Mouse (Mus musculus): ENCODE results near the gene Zfp566.
"Not testable (repeated sequence)": the region's sequence is repeated elsewhere in the genome, so short reads cannot be mapped to it uniquely, and the experiment has no call there.

Gene Zfp566

DNA sequence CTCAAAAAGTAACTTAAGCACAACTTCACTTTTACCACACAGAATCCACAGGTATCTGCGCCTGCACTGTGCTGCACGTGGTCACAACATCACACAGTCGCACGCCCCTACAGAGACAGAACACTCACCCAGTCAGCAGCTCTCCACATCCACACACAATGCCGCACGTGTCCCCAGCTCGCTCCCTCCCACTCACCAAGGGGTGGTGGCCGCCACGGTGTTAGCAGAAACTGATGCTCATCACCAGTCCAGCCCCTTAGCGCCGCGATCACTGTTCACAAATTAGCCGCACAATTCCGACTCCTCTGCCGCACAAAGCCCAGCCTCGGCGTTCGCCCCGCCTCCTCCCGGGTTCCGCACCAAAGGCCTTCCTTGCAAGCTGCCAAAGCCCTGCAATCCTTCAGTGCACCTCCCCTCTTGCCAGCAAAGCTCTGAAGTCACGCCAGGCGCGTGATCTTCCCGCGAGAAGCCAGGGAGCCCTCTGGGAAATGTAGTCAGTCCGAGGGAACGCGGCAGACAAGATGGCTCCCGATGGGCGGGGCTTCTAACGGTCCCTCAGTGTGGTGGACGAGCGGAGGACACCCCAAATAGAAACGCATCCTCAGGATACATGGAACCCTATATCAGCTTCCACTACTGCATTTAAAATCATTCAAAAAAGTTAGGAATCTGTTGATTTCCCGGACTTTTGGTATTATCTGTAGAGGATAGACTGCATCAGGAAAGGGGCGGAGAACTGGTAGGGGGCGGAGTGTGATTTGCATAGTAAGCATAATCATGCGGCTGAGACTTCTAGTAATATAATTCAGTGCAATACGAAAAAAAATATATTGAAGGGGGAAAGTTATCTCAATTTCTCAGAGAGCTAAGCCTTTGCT, at the start of gene Zfp566, which contains the start of gene Gm26920:
Gene Zfp566, minus strand, starts transcription at position 436 of the 878 bp plus-strand sequence.
Gene Gm26920, minus strand, starts transcription at position 319 of the 878 bp plus-strand sequence.
- in situ Hi-C loops (cut with MboI) = no loop called here

DNA sequence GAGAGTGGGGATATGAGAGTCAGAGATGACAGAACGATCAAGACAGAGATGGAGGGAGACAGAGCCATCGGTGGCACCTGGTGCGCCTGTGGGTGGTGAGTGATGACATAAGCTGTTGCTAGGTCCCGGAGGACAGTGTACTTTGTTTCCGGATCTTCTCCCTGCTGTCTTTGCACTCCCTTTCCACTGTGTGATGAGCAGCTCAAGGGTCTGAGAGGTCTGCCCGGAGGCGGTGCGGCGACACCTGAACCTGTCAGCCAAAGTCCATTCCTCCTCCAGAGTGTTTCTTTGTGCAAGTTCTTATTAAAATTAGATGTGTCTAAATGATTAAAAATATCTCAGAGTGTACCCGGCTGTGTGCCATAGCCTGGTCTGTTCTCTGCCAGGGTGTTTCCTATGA, 46.5 kb upstream of the Zfp566 start:
- in situ Hi-C loops (cut with MboI) = no loop called here

DNA sequence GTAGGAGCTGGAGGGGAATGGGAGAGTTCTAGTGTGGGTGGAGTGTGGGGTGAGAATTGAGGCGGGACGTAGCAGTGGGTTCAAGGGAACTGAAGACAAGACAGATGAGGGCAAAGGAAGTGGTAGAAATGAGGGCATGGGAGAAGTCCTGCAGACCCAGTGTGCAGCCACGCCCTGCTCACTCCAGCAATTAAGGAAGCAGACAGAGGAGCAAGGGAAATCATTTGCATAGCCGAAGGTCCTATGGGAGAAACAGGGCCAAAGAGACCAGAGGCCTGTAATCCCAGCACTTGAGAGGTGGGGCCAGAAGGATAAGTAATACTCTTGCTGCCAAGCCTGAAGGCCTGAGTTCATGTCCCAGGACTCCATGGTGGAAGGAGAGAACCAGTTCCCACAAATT, 42.1 kb upstream of the Zfp566 start:
- in situ Hi-C loops (cut with MboI) = no loop called here

DNA sequence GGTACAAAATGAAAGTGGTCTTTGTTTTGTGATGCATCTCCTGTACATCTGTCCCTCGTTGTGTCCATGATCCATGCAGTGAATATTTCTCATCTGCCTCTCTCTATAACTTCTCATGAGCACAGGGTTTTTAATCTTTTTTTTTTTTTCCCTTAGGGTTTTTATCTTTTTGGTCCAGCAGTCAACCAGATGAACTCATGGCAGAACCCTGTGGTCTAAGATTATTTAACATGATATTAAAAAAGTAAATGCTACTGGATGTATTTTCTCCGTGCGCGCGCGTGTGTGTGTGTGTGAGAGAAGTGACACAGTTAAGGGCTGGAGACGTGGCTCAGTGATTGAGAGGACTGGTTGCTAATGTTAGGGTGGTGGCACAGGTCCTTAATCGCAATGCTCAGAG, 39.6 kb upstream of the Zfp566 start:
- in situ Hi-C loops (cut with MboI) = no loop called here

DNA sequence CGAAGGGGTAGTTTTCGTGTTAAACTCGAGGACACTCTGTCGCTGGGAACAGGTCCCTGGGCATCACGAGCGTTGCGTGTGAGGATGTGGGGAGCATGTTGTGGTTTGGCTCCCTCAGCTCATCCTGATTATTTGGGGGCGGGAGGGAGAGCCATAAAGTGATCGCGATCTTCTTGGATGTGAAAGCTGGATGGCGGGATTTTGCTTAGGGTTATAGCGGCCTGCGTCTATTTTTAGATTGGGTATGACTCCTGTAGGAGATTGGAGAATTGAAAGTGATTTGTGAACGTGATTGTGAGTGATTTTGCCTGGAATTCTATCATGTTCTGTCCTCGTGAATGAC, 31.8 kb upstream of the Zfp566 start:
- in situ Hi-C loops (cut with MboI) = no loop called here

DNA sequence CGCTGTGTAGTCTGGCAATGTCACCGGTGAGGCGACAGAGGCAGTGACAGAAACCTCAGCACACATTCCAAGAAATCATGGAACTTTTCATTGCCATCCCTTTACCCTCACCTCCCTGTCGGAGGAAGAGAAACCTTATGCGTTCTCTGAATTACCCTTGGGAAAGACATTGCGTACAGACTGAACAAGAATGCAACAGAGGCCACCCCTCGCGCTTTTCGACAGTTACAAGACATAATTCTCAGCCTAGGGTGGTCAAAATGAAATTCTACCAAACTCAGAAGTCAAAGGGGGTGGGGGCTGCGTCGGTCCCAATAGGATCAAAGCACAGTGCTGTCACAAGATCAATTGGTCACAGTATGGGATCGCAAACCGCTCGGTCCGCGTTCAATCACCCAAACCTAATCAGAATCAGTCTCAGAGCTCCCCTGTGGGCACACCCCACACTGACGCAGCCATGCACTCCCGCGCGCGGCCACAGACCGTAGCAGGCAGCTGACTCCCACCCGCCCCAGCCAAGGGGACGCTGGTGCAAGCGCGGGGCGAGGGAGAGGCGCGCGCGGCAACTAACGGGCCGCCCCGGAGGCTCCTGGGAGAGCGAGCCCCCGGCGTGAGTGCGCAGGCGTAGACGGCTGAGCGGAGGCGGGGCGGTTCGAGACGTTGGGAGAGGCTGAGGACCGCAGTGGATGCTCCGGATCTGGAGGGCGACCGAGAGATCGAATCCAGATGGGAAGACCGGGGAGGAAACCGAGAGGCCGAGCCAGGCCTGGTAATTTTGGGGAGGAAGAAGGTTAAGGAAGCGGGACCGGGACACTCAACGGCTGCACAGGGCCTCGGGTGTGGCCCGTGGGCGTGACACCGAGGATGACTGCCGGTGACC, 31.2 kb upstream of the Zfp566 start, which contains the start of gene Zfp382:
Gene Zfp382, plus strand, starts transcription at position 635 of the 880 bp plus-strand sequence.
- in situ Hi-C loops (cut with MboI) = no loop called here

DNA sequence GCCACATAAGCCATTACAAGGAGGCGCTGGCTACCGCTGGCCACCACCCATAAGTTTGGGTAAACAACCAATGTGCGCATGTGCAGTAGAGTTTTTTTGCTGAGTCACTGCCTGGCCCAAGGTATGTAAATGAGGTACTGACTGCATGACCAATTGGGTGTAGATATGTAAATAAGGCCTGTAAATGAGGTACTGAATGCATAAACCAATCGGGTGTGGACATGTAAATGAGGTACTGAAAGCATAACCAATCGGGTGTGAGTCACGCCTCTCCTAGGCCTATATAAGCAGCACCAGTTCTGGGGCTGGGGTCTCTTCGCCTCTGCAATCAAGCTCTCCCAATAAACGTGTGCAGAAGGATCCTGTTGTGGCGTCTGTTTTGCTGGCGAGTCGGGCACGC, 27.6 kb upstream of the Zfp566 start:
- in situ Hi-C loops (cut with MboI) = not testable (repeated sequence)

DNA sequence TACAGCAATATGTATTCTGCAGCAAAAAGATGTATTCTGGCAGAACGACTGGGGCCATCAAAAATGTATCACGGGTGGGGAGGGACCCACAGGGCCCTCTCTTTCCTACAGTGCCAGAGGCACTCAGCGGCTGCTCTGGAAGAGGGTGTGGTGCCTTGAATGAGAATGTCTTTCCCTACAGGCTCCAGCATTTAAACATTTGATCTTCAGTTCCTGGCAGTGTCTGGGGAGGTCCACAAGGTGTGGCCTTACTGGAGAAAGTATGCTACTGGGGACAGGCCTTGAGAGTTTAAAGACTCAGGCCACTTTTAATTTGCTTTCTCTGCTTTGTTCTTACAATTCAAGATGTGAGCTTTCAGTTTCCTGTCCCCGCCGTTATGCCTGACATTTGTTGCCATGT, 25.7 kb upstream of the Zfp566 start:
- in situ Hi-C loops (cut with MboI) = no loop called here

DNA sequence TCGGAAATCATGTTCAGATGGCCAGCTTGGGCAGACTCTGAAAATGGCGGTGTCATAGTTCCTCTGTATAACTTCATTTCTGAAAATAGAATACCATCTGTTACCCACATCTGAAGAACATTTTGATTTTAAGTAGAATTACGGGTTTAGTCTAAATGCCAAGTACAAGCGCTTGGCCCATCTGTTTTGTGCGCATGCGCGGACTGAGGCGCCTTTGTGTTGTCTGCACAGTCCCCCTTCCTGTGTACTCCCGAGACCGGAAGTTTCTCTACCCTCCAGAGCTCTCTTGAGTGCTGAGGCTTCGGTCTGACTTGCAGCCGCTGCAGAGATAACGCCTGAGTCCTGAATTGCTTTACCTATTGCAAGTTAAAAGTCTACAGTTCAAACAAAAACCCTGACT, 9.0 kb upstream of the Zfp566 start:
- in situ Hi-C loops (cut with MboI) = no loop called here

DNA sequence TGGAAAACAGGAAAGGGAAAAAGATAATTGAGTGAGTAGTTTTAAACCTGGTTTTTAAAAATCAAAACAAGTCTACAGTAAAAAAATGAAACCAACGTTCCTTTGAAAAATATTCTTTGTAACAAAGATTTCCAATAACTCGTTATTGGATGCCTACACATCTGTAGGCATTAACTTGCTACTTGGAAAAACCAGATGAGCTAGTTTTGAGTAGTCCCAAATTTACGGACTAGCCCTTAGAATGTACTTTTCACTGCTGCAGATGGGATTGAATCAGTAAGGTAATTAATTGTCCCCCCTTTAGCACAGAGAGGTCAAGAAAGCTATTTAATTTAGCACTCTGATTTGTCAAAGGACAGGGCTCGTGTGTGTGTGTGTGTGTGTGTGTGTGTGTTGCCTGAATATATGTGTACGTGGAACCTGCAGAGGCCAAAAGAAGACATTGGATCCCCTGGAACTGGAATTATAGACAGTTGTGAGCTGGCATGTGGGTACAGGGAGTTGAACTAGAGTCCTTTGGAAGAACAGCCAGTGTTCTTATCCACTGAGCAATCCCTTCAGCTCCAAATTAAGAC, 5.3 kb upstream of the Zfp566 start:
- in situ Hi-C loops (cut with MboI) = no loop called here

DNA sequence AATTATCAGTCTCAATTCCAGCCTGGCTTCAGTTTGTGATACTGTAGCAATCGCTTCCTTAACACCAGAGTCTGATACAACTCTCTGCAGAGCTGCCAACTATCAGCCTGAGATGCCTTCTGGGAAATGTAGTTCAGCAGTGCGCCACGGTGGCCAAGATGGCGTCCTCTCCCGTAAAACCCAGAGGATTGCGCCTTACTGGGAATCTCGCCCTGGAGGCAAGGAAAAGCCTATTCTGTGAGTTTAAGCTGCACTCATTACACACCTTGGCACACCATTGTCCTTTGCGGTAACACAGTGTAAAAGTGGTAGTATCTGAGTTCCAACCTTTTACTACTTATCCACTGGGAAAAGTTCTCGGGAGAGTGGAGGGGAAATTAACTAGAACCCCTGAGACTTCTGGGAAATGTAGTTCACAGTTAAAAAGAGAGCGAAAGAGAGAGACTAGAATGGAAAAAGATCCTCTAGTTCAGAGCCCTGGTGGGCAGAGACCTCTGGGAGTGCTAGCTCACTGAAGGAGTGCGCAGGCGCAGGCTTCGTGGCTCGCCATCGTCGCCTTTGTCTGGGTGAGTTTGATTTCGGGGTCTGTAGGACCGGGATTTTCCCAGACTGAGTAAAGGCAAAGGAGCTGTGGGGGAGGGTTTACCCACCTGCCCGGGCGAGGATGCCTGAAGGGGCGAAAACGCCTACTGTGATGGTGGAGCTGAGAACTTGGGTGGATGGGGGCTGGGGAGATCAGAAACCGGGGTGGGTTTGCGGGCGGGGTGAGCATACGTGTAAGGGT, 4.5 kb upstream of the Zfp566 start, which contains the start of gene Zfp260:
Gene Zfp260, plus strand, starts transcription at position 132 of the 784 bp plus-strand sequence.
- in situ Hi-C loops (cut with MboI) = no loop called here

DNA sequence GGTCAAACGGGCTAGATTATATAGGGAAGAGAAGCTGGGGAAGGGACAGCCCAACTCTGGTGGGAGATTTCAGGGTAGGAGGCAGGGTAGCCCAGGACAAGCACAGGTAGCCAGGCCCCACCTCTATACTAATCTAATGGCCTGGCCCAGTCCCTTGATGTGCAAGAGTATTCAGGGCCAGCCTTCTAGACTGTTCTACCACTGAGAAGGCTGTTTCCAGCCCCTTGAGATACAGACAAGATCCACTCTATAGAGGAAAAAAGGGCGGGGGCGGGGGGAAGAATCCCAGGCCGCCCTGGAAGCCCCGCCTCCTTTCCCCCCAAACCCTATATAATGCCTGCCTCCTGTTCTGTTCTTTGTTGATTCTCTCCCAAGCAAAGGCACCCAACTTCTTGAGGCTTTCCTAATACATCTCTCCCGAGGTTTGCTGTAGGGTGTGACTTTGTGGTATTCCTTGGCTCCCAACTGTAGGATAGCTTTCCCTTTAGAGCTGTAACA, 3.6 kb upstream of the Zfp566 start:
- in situ Hi-C loops (cut with MboI) = no loop called here

DNA sequence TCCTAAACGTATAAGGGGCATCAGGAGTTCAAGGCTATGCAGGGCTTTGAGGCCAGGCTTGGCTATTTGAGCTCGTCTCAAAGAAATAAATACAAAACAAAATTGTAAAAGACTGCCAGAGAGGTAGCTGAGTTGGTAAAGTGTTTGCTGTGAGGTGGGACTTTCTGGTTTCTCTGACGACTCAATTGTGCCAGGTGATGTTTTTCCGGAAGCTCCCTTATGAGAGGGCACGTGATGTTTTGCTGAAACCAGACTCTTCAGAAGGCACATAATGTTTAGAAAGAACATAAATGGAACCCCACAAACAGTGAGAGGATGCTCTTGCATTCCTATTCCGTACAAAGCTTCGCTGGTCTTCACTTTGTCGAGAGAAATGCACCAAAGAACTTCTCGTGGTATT, 2.3 kb upstream of the Zfp566 start:
- in situ Hi-C loops (cut with MboI) = no loop called here

DNA sequence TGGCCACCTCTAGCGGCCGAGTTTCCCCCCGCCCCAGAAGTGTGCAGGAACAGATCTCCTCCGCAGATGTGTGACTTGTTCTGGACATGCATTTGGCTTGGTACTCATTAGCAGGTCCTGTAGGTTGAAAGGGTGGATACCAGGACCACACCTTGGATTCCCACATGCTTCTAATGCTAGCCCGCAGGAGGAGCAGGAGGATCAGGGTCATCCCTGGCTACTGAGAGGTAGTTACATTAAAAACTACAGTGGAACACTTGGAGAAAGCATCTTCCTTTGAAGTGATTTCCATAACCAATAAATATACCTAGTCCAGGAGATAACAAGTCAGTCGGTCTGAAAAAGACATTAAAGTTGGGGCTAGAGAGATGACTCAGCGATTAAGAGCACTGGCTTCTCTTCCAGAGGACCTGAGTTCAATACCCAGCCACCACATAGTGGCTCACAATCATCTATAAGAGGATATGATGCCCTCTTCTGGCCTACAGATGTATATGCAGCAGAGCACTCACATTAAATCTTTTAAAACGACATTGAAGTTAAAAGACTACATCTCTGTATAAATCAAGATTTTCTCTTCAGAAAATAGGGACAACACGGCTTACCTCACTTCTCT, 751 bp upstream of the Zfp566 start:
- in situ Hi-C loops (cut with MboI) = no loop called here

DNA sequence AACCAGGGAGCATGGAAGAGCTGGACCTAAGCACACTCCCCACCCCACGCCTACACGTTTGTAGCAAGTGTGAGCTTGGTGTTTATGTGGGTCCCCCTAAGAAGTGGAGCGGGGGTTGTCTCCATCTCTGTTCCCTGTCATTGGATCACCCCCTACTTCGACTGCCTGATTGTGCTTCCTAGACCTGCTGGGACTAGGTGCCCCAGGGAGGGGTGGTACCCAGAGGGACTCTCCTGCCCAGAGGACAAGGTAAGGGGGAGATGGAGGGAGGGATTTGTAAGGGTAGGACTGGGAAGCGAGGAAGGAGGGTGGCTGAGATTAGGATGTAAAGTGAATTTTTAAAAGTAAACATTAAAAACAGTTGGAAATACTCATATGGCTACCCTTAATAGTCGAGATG, 922 bp downstream of the Zfp566 start:
- in situ Hi-C loops (cut with MboI) = no loop called here

DNA sequence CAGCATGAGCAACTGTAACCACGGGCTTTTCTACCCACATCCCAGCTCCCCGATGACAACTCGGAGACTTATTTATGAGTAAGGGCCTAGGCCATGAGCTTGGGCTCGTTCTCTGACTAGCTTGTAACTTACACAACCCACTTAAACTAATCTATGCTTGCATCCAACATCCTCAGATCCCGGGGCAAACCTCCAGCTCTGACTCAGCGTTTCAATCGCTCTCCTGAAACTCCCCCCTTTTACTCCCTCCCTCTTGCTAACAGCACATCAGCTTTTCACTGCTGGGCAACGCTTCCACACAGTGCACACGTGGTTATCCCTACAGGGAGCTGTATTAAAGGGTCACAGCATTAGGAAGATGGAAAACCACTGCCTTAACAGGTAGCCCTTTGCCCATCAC, 3.8 kb downstream of the Zfp566 start:
- in situ Hi-C loops (cut with MboI) = no loop called here

DNA sequence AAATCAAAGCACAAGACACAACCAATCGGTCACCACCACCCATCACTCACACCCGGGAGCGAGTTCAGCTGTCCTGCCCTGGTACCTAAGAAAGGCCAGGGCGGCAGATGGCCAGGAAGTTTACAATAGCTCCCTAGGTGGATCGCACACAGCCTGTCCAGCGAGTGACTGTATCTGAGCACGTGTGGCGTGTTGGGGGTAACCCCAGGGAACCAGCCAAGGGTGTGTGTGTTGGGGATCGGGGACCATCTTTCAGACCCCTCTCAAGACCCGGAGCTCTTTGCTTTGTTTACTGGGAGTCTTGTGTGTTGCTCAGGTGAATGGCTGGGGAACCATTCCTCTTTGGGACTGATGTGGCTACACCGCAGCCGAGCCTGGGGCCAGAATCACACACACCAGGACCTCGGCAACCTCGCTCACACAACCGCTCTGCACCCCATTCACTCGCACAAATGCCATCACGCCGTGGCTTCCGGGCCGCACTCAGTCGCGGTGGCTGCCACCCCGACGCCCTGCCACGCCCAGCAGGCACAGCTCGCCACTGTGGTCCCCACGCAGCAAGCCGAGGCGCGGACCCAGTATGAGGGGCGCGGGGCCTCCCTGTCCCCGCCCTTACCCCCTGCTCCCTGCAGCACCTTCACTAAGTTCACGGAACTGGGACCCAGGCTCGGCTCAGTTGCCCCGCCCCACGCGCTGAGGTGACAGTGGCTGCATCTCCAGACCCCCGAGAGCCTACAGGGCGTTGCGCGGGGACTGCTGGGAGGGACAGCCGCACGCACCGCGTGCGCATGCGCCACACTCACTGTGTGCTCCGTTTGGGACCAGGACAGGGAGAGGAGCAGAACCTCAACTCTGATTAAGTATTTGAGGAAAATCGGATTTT, 17.9 kb downstream of the Zfp566 start, which contains the start of gene Zfp82:
Gene Zfp82, minus strand, starts transcription at position 755 of the 883 bp plus-strand sequence.
- in situ Hi-C loops (cut with MboI) = no loop called here

DNA sequence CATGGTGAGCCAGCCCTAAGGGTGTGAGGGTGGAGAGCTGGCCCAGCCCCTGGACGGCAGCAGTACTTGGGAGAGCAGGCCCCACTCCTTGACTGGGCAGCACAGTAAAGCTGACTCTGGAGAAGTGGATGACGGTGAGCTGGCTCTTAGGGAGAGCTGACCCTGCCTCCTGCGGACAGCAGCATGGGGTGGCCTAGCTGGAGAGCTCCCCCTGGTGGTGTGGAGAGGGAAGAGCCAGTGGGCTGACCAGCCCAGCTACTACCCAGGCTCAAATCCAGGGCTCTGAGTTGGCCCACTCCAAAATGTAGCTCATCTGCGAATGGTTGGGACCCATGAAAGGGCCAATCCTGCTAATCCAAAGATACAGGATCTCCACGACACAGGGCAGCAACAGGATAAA, 25.7 kb downstream of the Zfp566 start:
- in situ Hi-C loops (cut with MboI) = no loop called here

DNA sequence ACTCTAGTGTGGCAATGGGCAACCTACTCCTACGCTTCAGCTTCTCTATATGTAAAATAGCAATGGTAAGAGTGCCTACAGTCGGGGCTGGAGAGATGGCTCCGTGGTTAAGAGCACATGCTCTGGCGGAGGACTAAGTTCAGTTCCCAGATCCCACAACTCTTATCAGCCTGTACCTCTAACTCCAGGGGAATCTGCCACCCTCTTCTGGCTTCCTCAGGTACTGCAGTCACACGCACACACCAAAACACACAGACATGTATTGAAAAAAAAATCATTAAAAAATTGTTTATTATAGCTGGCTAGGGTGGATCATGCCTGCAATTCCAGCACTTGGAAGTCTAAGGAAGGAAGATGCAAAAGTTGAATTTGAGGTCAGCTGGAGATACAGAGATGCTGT, 27.8 kb downstream of the Zfp566 start:
- in situ Hi-C loops (cut with MboI) = no loop called here

DNA sequence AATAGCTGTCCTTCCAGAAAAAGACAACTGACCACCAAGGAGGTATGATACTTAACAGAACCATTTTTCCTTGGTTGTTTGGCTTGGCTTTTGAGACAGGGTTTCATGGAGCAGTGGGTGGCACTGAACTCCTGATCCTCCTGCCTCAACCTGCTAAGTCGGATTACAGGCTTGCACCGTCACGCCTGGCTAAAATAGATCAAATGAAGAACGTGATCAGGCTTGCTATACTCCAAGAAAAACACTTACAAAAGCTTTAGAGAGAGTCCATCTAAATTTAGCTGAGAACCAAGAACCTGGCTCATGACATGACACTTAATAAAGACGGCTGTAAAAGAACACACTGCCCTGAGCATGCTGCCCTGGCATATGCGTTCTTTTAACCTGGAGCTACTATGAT, 30.0 kb downstream of the Zfp566 start:
- in situ Hi-C loops (cut with MboI) = no loop called here

Data from mature B cell (primary cell).